Mouse (Mus musculus) kidney, postnatal 36 days (tissue): Measurements from ENCODE around the gene Phkb.
"Not testable (repeated sequence)": the region's sequence is repeated elsewhere in the genome, so short reads cannot be mapped to it uniquely, and the experiment has no call there.

Source experiments
- DNase-seq, 2 experiments: peaks; one replicate each; pipeline ENCODE4 v3.0.0; 2021 to 2022; ENCODE audit warnings: mixed read lengths in 2 of 2

Phkb gene

DNA sequence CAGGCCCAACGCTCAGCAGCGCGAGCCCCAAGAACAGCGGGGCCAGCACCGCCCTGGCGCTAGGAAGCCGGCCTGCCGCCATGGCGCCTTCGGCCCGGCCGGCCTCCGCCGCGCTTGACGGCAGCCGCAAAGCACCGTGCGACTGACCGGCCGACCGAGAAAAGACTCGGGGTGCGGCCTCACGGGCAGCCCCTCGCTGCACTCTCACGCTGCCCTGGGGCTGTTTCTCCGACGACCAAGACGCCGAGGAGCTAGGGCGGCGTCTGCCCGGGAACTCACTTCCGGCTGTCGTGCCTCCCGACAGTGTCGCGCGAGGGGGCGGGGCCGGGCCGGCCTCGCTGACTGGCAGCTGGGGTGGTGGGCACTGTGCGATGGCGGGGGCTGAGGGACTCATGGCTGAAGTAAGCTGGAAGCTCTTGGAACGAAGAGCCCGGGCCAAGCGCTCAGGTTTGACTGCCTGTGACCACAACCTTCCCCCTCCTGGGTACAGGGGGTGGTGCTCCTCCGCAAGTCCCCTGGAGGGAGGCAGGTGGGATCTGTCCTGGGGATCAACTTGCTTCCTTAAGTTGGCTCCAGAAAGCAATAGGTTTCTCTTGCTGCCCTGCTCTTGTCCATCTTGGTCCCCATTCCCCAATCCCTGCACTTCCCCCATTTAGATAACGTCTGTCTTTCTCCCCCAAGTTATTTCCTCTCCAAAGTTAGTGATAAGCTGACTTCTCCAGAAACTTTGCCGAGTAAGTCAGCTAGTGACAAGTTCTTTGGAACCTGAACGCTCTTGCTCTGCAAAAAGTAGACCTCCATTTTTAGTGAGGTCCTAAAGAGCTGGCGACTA lies at the start of gene Phkb, which contains the start of gene Itfg1:
Phkb (plus strand) TSS at position 303 of the 832 bp plus-strand sequence.
Itfg1 (minus strand) TSS at position 265 of the 832 bp plus-strand sequence.
- peak; percentile 90 to 97 for DNase-seq

DNA sequence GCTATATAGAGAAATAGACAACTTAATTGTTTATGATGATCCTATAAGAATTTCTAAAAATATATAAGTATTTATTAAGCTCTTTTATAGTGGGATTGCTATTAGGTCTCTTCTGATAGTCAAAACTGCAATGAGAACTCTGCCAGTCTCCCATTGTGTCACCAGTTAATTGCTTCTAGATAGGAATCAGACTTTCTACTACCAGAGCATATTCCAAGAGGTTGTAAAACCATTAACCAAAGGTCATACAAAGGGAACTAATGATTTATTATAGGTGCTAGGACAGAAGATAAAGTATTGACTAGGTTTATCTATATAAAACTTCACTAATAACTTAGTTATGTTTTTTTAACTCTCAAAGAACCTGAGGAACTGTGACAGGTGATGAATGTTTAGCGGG lies 44.4 kb upstream of the Phkb start:
- not testable (repeated sequence) for DNase-seq

GRCm38 (mm10) chr8:85800164-85800563 lies 40.6 kb upstream of the Phkb start:
- no peak for DNase-seq

- DNase-seq = no peak
These were observed 39.4 kb upstream of the Phkb start for GRCm38 (mm10) chr8:85801408-85801807.

DNA sequence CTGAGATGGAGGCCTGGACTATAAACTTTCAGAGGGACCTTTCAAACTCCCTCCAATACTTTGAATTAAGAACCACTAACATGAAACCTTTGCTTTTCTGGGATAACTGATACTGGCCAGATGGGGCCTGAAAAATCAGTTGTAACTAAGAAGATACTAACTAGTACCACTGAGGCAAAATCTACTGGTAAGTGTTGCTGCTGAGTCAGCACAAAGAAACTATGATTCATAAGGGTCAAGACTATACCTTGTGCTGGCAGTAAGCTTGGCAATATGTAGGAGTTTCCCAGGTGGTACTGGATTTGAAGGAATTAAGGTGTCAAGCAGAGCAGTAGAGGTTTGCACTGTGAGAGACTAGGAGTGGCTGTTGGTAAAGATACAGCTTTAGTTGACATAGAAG lies 27.1 kb upstream of the Phkb start:
- no peak for DNase-seq

- DNase-seq = no peak
These were observed 673 bp upstream of the Phkb start for GRCm38 (mm10) chr8:85839916-85840656.

DNA sequence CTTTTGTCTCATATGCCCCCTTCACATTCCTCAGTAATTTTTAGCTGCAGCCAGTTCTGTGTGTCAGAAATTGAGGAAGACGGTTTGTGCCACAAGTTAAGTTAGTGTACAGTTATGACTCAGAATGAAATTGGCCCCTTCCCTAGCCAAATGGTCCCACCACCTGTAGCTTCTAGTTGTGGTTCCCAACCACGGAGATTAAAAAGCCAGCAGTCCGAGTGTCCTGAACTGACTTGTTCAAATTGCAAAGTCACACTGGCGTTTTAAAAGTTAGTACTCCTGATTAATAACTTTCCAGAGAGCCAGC lies 683 bp downstream of the Phkb start:
- DNase-seq = peak in 1 of 2 experiments; percentile 9

GRCm38 (mm10) chr8:85845887-85846286 lies 5.1 kb downstream of the Phkb start:
- no peak for DNase-seq

DNA sequence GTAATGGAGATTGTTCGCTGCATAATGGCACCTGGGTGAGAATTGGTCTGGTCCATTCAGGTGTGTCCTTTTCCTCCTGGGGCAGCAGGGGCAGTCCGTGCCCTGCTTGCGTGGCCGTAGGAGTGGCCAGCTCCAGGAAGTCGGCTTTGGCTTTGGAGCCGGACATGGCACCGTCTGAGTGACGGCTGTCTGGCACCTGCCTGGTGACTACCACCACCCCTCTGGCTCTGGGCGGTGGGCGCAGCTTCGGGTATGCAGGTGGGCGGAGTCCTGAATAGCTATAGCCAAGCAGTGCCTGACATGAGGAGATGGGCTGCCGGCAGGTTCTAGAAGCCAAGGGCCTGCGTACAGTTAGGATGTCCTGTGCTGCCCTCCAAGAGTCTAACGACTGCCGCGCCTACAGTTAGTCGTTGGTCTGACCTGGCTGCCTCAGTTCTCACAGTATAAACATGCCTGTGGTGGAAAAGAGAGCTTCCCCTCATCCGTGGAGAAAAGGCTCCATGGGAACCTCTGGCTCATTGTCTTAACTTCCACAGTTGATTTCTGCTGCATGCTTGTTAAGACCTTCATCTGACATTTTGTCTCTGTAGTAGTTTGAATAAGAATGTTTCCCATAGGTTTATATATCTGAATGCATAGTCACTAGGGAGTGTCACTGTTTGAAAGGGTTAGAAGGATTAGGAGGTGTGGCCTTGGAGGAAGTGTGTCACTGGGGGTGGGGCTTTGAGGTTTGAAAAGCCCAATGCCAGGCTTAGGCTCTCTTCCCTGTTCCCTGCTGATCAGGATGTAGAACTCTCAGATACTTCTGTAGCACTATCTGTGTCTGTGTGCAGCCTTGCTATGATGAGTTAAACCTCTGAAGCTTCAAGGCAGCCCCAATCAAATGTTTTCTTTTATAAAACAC lies 13.7 kb downstream of the Phkb start:
- no peak for DNase-seq

DNA sequence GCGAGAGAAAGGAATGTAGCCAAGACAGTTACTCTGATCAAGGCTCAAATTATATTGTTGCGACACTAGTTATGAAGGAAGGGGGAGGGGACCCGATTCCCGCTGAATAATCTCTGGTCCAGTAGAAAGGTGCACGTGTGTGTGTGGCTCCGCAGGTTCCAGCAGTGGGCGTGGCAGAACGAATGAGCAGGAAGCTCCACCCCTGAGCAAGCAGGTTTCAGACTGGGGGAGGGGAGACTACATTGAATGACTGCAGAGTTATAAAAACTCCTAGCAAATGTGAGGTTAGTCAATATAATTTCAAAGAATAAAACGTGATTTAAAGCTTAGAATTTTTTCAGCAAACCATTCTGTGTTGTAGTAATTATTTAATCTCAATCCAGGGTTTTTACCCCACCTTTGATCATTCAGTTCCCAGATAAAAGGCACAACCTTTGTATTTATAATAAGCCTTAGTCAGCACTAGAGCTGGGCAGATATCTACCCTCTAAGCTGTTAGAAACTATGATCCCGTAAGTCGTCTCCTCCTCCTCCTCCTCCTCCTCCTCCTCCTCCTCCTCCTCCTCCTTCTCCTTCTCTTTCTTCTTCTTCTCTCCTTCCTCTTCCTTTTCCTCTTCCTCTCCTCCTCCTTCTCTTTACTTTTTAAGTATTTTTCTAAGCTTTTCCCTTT lies 16.6 kb downstream of the Phkb start:
- not testable (repeated sequence) for DNase-seq

GRCm38 (mm10) chr8:85860612-85861011 lies 19.9 kb downstream of the Phkb start:
- no peak for DNase-seq

DNA sequence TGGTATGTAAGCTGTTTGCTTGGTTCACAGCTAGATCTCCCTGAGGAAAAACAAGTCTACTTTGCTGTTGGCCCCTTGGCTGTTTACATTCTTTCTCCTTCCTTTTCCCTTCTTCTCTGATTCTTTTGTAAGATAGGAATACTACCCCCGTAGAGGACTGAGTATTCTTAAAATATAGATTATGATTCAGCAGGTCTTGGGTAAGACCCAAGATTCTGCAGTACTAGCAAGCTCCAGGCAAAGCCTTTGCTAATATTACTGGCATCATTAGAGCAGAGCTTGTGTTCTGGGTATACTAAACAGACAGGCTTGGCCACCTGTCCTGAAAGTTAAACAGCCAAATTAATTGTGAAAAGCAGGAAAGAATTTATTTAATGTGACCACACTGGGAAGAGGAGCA lies 21.6 kb downstream of the Phkb start:
- DNase-seq = no peak

DNA sequence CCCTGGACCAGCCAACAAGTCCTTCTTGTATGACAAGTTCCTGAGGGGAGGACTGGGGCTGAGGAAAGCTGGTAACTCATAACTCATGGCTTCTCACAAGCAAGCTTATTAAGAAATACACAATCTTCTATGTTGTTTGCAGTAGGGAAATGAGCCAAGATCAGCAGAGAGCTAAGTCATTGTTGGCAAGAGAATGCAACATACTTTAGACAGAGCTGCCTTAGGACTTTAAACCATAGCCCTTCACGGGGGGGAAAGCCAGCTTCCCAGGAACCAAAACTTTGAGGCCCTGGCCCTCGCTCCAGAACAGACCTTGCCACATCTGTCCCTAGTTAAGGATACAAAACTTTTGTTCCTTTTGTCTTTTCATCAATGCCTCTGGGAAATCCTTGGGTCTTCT lies 30.9 kb downstream of the Phkb start:
- DNase-seq = peak; percentile 68 to 75

- peak; percentile 47 to 61 for DNase-seq
These were observed 37.2 kb downstream of the Phkb start for GRCm38 (mm10) chr8:85877976-85878375.

DNA sequence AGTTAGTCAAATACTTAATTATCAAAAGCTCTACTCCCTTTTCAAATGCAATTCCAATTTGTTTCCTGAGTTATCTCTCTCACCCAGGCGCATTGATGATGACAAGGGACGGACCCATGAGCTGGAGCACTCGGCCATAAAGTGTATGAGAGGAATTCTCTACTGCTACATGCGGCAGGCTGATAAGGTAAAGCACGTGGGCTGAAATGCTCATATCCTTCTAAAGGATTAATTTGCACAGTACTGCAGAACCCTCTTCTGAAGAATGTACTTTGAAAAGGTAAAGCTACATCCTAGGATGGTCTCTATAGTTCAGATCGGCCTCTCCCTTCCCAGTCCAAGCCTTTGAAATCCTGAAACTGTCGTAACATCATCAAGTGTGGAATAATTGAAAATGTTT lies 38.9 kb downstream of the Phkb start:
- no peak for DNase-seq

GRCm38 (mm10) chr8:85884811-85885210 lies 44.1 kb downstream of the Phkb start:
- no peak for DNase-seq

DNA sequence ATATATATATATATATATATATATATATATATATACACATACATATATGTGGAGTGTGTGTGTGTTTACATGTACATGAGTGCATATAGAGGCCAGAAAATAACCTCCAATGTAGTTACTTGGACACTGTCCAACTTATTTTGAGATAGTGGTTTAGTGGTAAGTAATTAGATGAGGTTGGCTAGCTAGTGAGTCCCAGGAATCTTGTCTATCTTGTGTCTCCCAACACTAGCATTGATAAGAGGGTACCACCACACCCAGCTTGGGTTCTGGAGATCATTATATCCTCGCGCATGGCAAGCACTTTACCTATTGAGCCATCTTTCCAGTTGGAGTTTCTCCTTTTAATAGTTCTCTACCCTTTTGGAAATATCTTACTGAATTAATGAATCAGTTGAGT lies 56.9 kb downstream of the Phkb start:
- DNase-seq = no peak

GRCm38 (mm10) chr8:85924991-85925390 lies 84.2 kb downstream of the Phkb start:
- DNase-seq = no peak

GRCm38 (mm10) chr8:85925574-85925973 lies 84.8 kb downstream of the Phkb start:
- DNase-seq = no peak

DNA sequence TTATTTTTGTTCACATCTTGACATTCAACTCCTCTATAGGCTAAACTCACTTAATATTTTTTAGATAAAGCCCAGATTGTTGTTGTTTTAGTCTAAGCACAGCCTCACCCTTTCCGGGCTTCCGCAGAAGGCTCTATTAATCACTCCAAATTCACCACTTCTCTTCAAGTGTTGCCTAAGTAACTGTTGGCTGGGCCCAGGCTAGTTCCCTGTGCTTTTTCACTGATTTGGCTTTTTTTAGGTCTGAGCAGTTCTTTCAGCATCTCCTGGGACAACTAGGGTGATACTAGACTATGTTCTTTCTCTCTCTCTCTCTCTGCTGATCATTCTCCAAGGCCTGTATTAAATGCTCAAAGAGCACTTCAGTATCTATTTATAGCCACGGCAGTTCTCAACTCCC lies 85.3 kb downstream of the Phkb start:
- DNase-seq = peak in 1 of 2 experiments; percentile 7

GRCm38 (mm10) chr8:85936148-85936547 lies 95.4 kb downstream of the Phkb start:
- no peak for DNase-seq

GRCm38 (mm10) chr8:85937343-85937742 lies 96.6 kb downstream of the Phkb start:
- DNase-seq = no peak

GRCm38 (mm10) chr8:85944820-85945219 lies 104.1 kb downstream of the Phkb start:
- DNase-seq = no peak
